Mouse (Mus musculus) midbrain, embryonic 13.5 days (tissue): Measurements from ENCODE around the gene Xpo6. TPM values are rescaled to one million over a fixed set of nuclear protein-coding genes. Genes with fewer than 3 reads are reported as not detected.
A peak's percentile ranks its signal among the peaks of the same experiment; 100 is the strongest.

Source experiments
- ATAC-seq: fragments of 200-750 bp; cut with Nextera tagmentation; 2 replicates; pipeline ENCODE4 v1.8.0; 2017; ENCODE audit warnings: mild to moderate bottlenecking, moderate TSS enrichment, moderate library complexity
- H3K27ac ChIP-seq: fragments of 300-500 bp; sonication (generic); 2 replicates; pipeline ENCODE4 v1.5.1; 2015; ENCODE audit warnings: inconsistent platforms, mild to moderate bottlenecking, moderate library complexity
- H3K27me3 ChIP-seq: fragments of 300-500 bp; sonication (generic); 2 replicates; pipeline ENCODE4 v1.6.1; 2015; ENCODE audit warnings: mild to moderate bottlenecking, inconsistent platforms
- H3K36me3 ChIP-seq: fragments of 300-500 bp; sonication (generic); 2 replicates; pipeline ENCODE4 v1.6.1; 2015; ENCODE audit warnings: mild to moderate bottlenecking, inconsistent platforms
- H3K4me1 ChIP-seq: fragments of 300-500 bp; sonication (generic); replicated peaks from 2 replicates; pipeline ENCODE4 v1.6.1; 2015; ENCODE audit warnings: inconsistent platforms
- H3K4me2 ChIP-seq: fragments of 300-500 bp; sonication (generic); replicated peaks from 2 replicates; pipeline ENCODE4 v1.6.1; 2015; ENCODE audit warnings: moderate library complexity, mild to moderate bottlenecking, inconsistent platforms
- H3K4me3 ChIP-seq: fragments of 300-500 bp; sonication (generic); replicated peaks from 2 replicates; pipeline ENCODE4 v1.5.1; 2015; ENCODE audit warnings: mild to moderate bottlenecking, inconsistent platforms
- H3K9ac ChIP-seq: fragments of 300-500 bp; sonication (generic); replicated peaks from 2 replicates; pipeline ENCODE4 v1.6.1; 2015; ENCODE audit warnings: mild to moderate bottlenecking, inconsistent platforms
- H3K9me3 ChIP-seq: fragments of 300-500 bp; sonication (generic); 2 replicates; pipeline ENCODE4 v1.6.1; 2016; ENCODE audit warnings: mild to moderate bottlenecking, inconsistent platforms
- WGBS: fragments of 180-500 bp; shearing (Covaris S2); methylation state at CpG from one replicate; pipeline ENCODE4 v1.1.7; 2015; 5-methylcytosine and 5-hydroxymethylcytosine counted together
- polyA plus RNA-seq: library from polyadenylated mRNA; unstranded; fragments of >200 nt; fragmentation: Nextera tagmentation; extraction: Ambion mirVana; gene quantifications from 2 replicates; pipeline ENCODE4 v1.2.1, GENCODE M21; 2015

Xpo6 gene
- polyA plus RNA-seq, 1 experiment from 2014 or later, result 50.4 TPM

DNA sequence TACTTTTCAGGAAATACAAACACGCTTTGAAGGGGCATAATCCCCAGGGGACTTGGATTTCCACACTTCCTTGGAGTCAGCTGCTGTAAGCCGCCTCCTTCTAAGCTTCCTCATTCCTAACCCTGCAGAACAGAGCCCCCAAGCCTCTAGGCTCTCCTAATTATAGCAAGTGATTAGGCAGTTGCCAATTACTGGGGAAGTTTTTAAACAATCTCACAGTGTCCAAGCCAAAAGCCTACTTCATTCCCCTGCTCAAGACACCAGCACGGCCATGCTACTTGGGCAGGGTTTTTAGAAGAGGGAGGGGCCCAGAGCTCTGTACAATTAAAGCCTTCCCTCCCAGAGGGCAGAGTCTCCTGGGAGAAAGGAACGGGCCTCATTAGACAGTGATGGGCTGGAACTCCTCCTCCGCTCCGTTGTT, 114.0 kb downstream of the Xpo6 start:
- 12% methylated on average over 6 of the region's 6 CpGs for WGBS
- ATAC-seq, result peak; percentile 24; the same call in 1 of the 2 replicates
- Histone ChIP-seq H3K27ac (no peak overlapping the region; the same call in 1 of the 2 replicates), H3K27me3 (peaks cover 39% of the 10 kb centered on the region), H3K9me3 (no peaks in the 10 kb centered on the region; the same call in 1 of the 2 replicates), H3K9ac (0 out of 2 replicates have a peak overlapping the region, but pooled peaks have one; percentile 6), H3K36me3 (no peaks in the 10 kb centered on the region), H3K4me1 (peaks cover 50% of the 10 kb centered on the region), H3K4me3 (no peak overlapping the region), H3K4me2 (0 out of 2 replicates have a peak overlapping the region, but pooled peaks have one; percentile 3)

DNA sequence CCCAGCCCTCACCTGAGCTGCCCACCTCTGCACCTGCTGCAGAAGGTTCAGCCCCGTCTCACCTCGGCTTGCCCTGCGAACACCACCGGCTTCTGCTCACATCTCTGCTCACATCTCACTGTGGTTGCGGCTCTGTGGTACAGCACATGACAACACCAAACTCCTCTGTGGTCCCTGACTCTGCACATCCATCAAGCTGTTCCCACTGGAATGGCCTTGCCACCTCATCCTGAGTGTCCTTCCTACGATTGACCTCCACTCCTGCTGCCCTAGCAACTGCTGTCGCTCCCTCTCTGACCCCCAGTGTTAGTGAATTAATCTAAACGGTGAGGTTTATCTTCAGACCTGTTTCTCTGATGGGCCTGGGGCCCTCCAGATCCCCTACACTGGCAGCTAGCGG, 115.1 kb downstream of the Xpo6 start:
- no peak for ATAC-seq
- Histone ChIP-seq H3K27me3 (peaks cover 51% of the 10 kb centered on the region), H3K9ac (no peak overlapping the region), H3K27ac (no peak overlapping the region), H3K4me3 (no peak overlapping the region), H3K9me3 (no peaks in the 10 kb centered on the region), H3K4me1 (peaks cover 58% of the 10 kb centered on the region), H3K4me2 (no peak overlapping the region), H3K36me3 (no peaks in the 10 kb centered on the region)
- WGBS, result 92% methylated on average over 9 of the region's 9 CpGs

DNA sequence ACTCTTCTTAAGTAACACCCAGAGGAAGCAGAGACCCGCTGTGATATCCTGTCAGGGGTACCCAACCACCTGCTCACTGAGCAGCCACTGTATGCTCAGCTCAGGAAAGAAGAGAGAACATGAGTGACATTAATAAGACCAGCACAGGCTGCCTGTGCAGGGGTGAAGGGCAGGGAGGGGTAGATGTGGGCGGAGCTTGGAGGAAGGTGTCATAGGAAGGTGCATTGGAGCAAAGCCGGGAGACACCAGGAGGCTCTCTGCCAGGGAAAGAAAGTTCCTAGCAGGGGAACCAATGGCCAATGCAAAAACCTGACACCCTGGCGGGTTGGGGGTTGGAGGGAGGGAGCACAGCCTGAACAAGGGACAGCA, 116.3 kb downstream of the Xpo6 start:
- H3K9ac ChIP-seq, result no peak overlapping the region
- no peaks in the 10 kb centered on the region for H3K9me3 ChIP-seq
- H3K4me1 ChIP-seq, result peaks cover 58% of the 10 kb centered on the region
- H3K36me3 ChIP-seq, result no peaks in the 10 kb centered on the region
- ATAC-seq, result 0 out of 2 replicates have a peak, but pooled peaks have one; percentile 15
- H3K4me3 ChIP-seq, result no peak overlapping the region
- H3K27me3 ChIP-seq, result peaks cover 61% of the 10 kb centered on the region
- no peak overlapping the region for H3K4me2 ChIP-seq
- no peak overlapping the region for H3K27ac ChIP-seq
- WGBS, result 16% methylated on average over 4 of the region's 4 CpGs

DNA sequence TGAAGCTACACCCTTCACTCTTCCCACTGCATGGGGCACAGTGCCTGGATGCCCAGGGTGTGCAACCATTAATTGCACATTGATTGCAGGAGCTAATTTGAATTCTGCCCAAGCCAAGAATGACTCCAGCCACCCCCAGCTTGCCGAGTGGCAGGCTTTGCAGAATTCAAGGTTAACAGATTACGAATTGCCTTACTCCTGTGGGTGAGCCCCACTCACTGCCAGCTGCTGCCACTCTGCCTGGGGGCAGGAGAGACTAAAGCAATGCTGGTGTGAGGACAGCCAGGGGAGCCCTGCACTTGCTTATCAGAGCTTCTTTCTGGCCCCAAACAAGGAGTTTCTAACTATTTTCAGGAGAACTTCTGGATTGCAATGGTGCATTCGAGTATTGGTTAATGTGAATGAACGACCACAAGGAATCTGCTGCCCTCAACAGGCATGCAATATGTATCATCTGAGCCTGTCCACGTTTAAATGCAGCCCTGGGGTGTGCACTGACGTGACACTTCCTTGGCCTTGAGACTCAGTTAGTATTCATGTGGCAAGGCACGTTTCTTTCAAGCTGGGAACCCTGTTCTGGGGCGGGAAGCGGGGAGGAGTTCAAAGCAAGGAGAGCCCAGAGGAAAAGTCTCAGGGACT, 116.8 kb downstream of the Xpo6 start:
- H3K9me3 ChIP-seq, result no peaks in the 10 kb centered on the region
- H3K27ac ChIP-seq, result no peak overlapping the region

DNA sequence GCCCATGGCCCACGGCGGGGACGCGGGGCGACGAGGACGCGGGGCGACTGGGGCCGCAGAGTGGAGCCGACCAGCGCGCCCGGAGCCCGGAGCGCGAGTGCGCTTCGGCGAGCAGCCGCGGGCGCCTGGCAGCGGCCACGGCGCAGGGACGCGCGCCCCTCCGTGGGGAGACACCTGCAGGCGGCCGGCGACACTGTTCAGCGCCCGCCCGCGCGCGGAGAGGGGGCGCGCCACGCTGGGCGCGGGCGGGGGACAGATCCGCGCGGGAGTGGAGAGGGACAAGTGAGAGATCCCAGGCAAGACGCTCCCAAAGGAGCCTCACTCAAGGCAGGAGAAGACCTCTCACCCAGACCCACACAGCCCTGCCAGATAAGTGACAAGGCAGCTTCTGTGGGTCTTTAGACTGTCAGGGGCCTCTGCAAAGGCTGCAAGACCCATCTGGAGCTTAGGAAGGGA, 118.0 kb downstream of the Xpo6 start, which contains the start of gene Gsg1l:
Gene Gsg1l (minus strand): TSS at position 126 of the 456 bp plus-strand sequence.
- Histone ChIP-seq H3K27ac (no peak within 1 kb of the TSS), H3K36me3 (no peaks in the 10 kb centered on the region), H3K4me1 (peaks cover 55% of the 10 kb centered on the region), H3K4me3 (peak within 1 kb of the TSS; percentile 63), H3K9me3 (no peaks in the 10 kb centered on the region), H3K4me2 (peak within 1 kb of the TSS; percentile 95), H3K9ac (peak within 1 kb of the TSS; percentile 71), H3K27me3 (peaks cover 72% of the 10 kb centered on the region)
- peak; percentile 59 for ATAC-seq
- WGBS, result 1% methylated on average over 47 of the region's 49 CpGs

More for the DNA sequence above, 116.8 kb downstream of the Xpo6 start:
- H3K4me1 ChIP-seq, result peaks cover 58% of the 10 kb centered on the region
- no peak for ATAC-seq
- H3K36me3 ChIP-seq, result no peaks in the 10 kb centered on the region
- 19% methylated on average over 9 of the region's 9 CpGs for whole genome bisulfite sequencing
- H3K4me2 ChIP-seq, result no peak overlapping the region
- no peak overlapping the region for H3K4me3 ChIP-seq
- H3K27me3 ChIP-seq, result peaks cover 65% of the 10 kb centered on the region
- no peak overlapping the region for H3K9ac ChIP-seq

DNA sequence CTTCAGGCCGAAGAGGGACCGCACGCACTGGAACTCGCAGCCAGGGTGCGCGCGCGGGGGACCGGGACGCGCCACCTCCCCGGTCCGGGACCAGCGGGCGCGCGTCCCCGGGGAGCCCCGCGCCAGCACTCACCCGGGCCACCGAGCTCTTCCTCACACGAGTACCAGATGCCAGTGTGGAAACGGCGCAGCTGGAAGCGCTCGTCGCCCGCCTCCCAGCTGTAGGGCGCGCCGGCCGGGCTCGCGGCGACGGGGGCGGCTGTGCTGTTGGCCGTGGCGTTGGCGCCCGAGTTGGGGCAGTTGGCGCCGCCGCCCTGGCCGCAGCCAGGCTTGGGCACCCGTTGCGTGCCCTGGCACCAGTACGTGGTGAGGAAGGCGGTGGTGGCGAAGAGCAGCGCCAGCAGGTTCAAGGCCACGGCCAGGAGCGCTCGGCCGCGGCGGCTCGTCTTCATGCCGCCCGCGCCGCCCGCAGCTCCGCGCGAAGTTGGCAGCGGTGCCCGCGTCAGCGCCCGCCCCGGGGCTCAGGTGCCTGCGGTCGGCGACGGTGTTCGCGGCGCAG, 118.5 kb downstream of the Xpo6 start:
- Histone ChIP-seq H3K9ac (peak overlapping the region; percentile 71), H3K27me3 (peaks cover 72% of the 10 kb centered on the region), H3K27ac (no peak overlapping the region)

DNA sequence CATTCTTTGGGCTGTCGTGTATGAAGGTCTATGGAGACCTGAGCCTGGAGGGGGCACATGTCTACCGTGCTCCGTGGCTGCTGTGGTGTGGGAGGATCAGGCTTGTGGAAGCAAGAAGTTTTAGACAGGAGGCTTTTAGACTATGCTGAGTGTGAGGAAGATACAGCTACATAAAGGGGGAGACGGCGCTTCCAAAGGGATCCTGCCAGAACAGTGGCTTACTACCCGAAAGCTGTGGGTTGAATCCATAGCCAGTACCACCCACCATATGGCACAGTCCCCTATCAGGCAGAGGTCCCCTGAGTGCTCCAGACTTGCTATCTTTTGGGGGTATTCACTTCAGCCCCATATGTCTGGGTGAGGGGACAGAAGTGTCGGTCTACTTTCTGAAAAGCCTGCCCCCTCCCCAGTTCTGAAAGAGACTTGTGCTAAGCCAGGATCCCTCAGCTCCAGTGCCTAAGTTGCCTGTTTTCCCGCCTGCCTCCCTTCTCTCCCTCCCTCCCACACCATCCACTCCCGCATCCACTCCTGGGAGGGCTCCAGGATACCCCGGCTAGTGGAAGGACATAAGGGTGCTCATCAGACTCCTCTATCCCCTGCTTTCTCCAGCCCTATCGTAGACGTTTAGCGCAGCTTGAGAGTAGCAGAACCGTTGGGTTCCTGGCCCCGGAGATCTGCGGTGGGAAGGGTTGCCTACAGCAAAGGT, 119.2 kb downstream of the Xpo6 start:
- H3K4me1 ChIP-seq, result peaks cover 43% of the 10 kb centered on the region
- no peak for ATAC-seq
- H3K9ac ChIP-seq, result peak overlapping the region; percentile 71
- peak overlapping the region; percentile 63 for H3K4me3 ChIP-seq
- no peaks in the 10 kb centered on the region for H3K36me3 ChIP-seq
- peaks cover 72% of the 10 kb centered on the region for H3K27me3 ChIP-seq
- peak overlapping the region; percentile 95 for H3K4me2 ChIP-seq
- no peaks in the 10 kb centered on the region for H3K9me3 ChIP-seq
- no peak overlapping the region for H3K27ac ChIP-seq
- 19% methylated on average over 16 of the region's 16 CpGs for WGBS

More for the DNA sequence above, 118.5 kb downstream of the Xpo6 start:
- Histone ChIP-seq H3K9me3 (no peaks in the 10 kb centered on the region), H3K4me1 (peaks cover 50% of the 10 kb centered on the region), H3K4me2 (peak overlapping the region; percentile 95), H3K36me3 (no peaks in the 10 kb centered on the region), H3K4me3 (peak overlapping the region; percentile 63)
- ATAC-seq, result peak; percentile 32
- WGBS, result under 1% methylated on average over 75 of the region's 80 CpGs

DNA sequence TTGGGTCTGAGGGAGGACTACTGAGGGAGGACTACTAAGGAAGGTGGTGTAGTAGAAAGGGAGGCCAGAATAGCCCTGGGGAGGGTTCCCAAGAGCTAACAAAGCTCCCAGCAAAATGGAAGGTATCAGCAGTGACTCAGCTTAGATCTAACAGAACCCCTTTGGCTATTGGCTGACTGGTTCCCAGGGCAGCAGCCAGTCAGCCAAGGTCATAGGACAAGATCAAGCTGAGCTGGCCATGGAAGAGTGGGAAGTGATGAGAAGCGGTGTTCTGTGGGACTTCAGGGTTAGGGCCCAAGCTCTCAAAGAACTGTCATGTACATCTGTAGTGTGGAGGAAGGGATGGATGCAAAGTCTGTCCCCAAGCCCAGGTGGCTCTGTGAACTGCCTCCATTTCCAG, 123.4 kb downstream of the Xpo6 start:
- Histone ChIP-seq H3K9me3 (no peaks in the 10 kb centered on the region), H3K36me3 (no peaks in the 10 kb centered on the region), H3K27ac (no peak overlapping the region), H3K9ac (no peak overlapping the region), H3K4me1 (peaks cover 14% of the 10 kb centered on the region), H3K4me3 (no peak overlapping the region), H3K27me3 (peaks cover 39% of the 10 kb centered on the region), H3K4me2 (no peak overlapping the region)
- WGBS, result 93% methylated on average over 1 of the region's 1 CpGs
- ATAC-seq, result no peak

DNA sequence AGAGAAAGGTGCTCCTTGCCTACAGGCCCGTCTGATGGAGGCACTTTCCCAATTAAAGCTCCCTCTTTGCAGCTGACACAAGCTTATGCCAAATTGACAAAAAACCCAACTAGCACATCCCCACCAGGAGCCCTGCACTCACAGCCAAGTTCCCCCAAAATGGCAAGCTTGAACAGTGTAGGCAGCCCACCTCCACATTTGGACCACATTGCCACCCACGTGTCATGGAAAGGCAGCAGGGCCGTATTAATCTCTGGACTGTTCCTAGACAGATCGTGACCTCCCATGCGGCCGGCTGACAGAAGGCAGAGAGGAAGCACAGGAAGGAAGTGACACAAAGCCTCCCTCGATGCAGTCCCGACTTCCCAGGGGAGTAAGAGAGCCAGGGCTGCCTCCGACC, 125.2 kb downstream of the Xpo6 start:
- H3K4me3 ChIP-seq, result no peak overlapping the region
- H3K4me1 ChIP-seq, result no peaks in the 10 kb centered on the region
- WGBS, result 79% methylated on average over 9 of the region's 9 CpGs
- ATAC-seq, result no peak
- H3K36me3 ChIP-seq, result no peaks in the 10 kb centered on the region
- no peak overlapping the region for H3K9ac ChIP-seq
- no peak overlapping the region for H3K27ac ChIP-seq
- no peak overlapping the region for H3K4me2 ChIP-seq
- no peaks in the 10 kb centered on the region for H3K9me3 ChIP-seq
- peaks cover 20% of the 10 kb centered on the region; the same call in 1 of the 2 replicates for H3K27me3 ChIP-seq

DNA sequence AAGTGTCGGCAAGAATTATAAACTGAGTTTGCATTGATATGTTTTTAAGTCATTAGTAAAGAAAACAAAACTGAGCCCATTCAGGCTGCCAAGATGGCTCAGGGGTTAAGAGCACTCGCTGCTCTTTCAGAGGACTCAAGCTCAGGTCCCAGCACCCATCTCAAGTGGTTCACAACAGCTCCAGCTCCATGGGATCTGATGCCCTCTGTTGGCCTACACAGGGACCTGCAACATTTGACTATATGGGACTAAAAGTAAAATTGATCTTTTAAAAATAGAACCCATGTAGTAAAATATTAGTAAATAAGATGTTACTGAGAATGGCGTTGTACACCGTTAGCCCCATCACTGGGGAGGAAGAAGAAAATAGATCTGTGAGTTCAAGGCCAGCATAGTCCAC, 130.0 kb downstream of the Xpo6 start:
- Histone ChIP-seq H3K4me1 (no peaks in the 10 kb centered on the region), H3K9me3 (no peaks in the 10 kb centered on the region), H3K27me3 (no peaks in the 10 kb centered on the region), H3K4me2 (no peak overlapping the region), H3K4me3 (no peak overlapping the region), H3K9ac (no peak overlapping the region), H3K27ac (no peak overlapping the region), H3K36me3 (no peaks in the 10 kb centered on the region)
- no peak for ATAC-seq
- 91% methylated on average over 4 of the region's 4 CpGs for WGBS

DNA sequence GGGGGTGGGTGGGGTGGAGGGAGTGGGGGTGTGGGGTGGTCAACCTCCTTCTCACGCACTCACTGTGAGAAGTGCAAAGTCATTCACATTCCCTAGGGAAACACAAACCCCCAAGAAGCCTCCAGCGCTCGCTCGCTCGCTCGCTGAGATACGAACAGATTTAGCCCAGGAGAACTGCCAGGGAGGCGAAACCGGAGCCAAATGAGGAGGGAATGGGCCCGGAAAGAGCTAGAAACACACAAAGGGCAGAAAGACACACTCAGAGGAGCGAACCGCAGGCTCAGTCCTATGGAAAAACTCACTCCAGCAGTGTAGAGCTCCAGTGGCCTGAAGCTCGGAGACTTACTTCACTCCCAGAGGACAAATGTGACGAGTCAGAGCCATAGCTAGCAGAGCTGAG, 133.5 kb downstream of the Xpo6 start:
- H3K9ac ChIP-seq, result no peak overlapping the region
- ATAC-seq, result no peak
- H3K4me1 ChIP-seq, result peaks cover 10% of the 10 kb centered on the region
- H3K36me3 ChIP-seq, result no peaks in the 10 kb centered on the region
- no peaks in the 10 kb centered on the region for H3K27me3 ChIP-seq
- no peak overlapping the region for H3K27ac ChIP-seq
- 69% methylated on average over 14 of the region's 14 CpGs for WGBS
- H3K4me3 ChIP-seq, result no peak overlapping the region
- H3K4me2 ChIP-seq, result no peak overlapping the region
- H3K9me3 ChIP-seq, result no peaks in the 10 kb centered on the region

DNA sequence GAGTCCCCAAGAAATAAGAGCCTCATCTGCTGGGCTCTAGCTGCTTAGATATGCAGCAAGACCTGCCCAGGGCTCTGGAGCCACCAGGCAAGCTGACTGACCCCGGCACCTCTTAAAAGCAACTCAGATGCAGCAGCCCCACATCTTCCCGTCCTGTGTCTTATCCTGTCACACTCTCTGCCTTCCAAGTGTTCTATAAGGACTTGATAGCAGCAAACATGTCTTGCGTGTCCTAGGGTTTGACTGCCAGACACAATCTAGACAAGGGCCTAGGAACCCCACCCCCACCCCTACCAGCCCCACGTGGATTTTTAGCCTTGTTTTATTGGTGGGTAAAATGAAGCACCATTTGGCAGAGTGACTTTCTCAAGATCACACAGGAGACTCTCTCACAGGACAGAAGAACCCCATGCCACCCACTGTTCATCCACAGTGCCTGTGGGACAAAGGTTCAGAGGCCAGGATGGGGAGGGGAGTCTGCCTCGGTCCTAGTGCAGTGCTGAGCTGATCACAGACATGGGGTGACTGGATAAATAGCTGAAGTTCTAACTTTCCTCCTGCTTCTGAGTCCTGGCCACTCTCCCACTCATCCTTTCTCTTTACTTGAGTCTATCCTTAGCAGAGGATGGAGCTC, 134.9 kb downstream of the Xpo6 start:
- Histone ChIP-seq H3K9me3 (no peaks in the 10 kb centered on the region), H3K36me3 (no peaks in the 10 kb centered on the region), H3K9ac (no peak overlapping the region), H3K4me1 (peaks cover 10% of the 10 kb centered on the region), H3K4me3 (no peak overlapping the region), H3K27ac (no peak overlapping the region), H3K4me2 (no peak overlapping the region), H3K27me3 (no peaks in the 10 kb centered on the region; the same call in 1 of the 2 replicates)
- no peak for ATAC-seq
- WGBS, result 79% methylated on average over 5 of the region's 5 CpGs
